Mouse (Mus musculus) kidney, adult 2 months (tissue): ENCODE measurements at regions not wholly inside any gene's neighbourhood (a gene's known extent, or its start where the extent isn't known, plus 50 kb on each side); places are given as distances from the start of the nearest gene placed in this dataset.

ENCODE experiments used
- CTCF ChIP-seq: fragments of 200-500 bp; conservative IDR thresholded peaks from 2 replicates; pipeline ENCODE4 v1.5.1; 2011; ENCODE audit warnings: low read depth, mild to moderate bottlenecking, control low read depth, low read length, moderate library complexity, mixed read lengths; ENCODE audit not compliant: insufficient read depth, insufficient read length
- POLR2A ChIP-seq: fragments of 200-500 bp; IDR thresholded peaks from one replicate; pipeline ENCODE4 v1.6.1; 2011; ENCODE audit warnings: low read depth, low read length, control low read depth

DNA sequence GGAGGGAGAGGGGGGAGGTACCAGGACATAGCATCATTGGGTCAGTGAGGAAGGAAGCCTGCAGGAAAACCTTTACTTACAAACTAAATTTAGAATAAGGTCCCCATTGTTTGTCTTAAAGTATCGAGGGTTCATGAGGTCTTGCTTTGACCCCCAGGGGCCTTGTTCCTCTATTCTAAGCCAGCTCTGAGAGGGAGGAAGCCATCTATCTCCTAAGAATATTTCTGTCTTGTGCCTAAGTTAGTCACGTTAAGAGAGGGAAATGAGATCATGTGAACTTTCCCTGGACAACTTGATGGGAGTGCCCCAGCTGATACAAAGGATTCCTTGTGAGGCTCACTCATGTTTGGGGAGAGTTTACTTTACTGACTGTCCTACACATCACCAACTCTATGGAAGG lies 261.9 kb downstream of the Cd83 start:
- TF ChIP-seq POLR2A (no peak), CTCF (no peak)
